Mouse (Mus musculus): ENCODE results near the gene Tmem104.
A peak's percentile ranks its signal among the peaks of the same experiment; 100 is the strongest.

Gene Tmem104

GRCm38 (mm10) chr11:115264862-115265668, 77.8 kb downstream of the Tmem104 start:
- no peak for DNase-seq (ENCODE audit: low read depth, low spot score)

GRCm38 (mm10) chr11:115265771-115266399, 78.6 kb downstream of the Tmem104 start:
- no peak for DNase-seq (ENCODE audit: low read depth, low spot score)

- no peak for DNase-seq (ENCODE audit: low read depth, low spot score)
These were observed 79.1 kb downstream of the Tmem104 start for GRCm38 (mm10) chr11:115266400-115266778.

- DNase-seq (ENCODE audit: low read depth, low spot score): no peak
These were observed 80.0 kb downstream of the Tmem104 start, which contains the start of gene Grin2c for GRCm38 (mm10) chr11:115267061-115267883. Gene Grin2c (minus strand): TSS chr11:115267243.

GRCm38 (mm10) chr11:115267958-115268357, 80.7 kb downstream of the Tmem104 start:
- DNase-seq (ENCODE audit: low read depth, low spot score): no peak

- no peak for DNase-seq (ENCODE audit: low read depth, low spot score)
These were observed 82.2 kb downstream of the Tmem104 start for GRCm38 (mm10) chr11:115269330-115270066.

- peak; percentile 45 for DNase-seq (ENCODE audit: low read depth, low spot score)
These were observed 83.0 kb downstream of the Tmem104 start for GRCm38 (mm10) chr11:115270148-115270861.

- DNase-seq (ENCODE audit: low read depth, low spot score): no peak
These were observed 83.8 kb downstream of the Tmem104 start for GRCm38 (mm10) chr11:115271052-115271451.

GRCm38 (mm10) chr11:115271481-115271880, 84.2 kb downstream of the Tmem104 start:
- no peak for DNase-seq (ENCODE audit: low read depth, low spot score)

GRCm38 (mm10) chr11:115272894-115273498, 85.7 kb downstream of the Tmem104 start:
- no peak for DNase-seq (ENCODE audit: low read depth, low spot score)

GRCm38 (mm10) chr11:115273735-115274134, 86.4 kb downstream of the Tmem104 start:
- no peak for DNase-seq (ENCODE audit: low read depth, low spot score)

GRCm38 (mm10) chr11:115274178-115274577, 86.9 kb downstream of the Tmem104 start:
- DNase-seq (ENCODE audit: low read depth, low spot score): no peak

GRCm38 (mm10) chr11:115274771-115275170, 87.5 kb downstream of the Tmem104 start:
- no peak for DNase-seq (ENCODE audit: low read depth, low spot score)

GRCm38 (mm10) chr11:115275509-115275908, 88.2 kb downstream of the Tmem104 start:
- DNase-seq (ENCODE audit: low read depth, low spot score): no peak

GRCm38 (mm10) chr11:115275954-115276353, 88.7 kb downstream of the Tmem104 start:
- DNase-seq (ENCODE audit: low read depth, low spot score): no peak

GRCm38 (mm10) chr11:115276780-115277603, 89.7 kb downstream of the Tmem104 start, which contains the start of gene Fdxr:
Gene Fdxr (minus strand): TSS chr11:115277050.
- peak; percentile 100 for DNase-seq (ENCODE audit: low read depth, low spot score)

- no peak for DNase-seq (ENCODE audit: low read depth, low spot score)
These were observed 90.3 kb downstream of the Tmem104 start for GRCm38 (mm10) chr11:115277604-115277975.

GRCm38 (mm10) chr11:115278176-115278575, 90.9 kb downstream of the Tmem104 start:
- DNase-seq (ENCODE audit: low read depth, low spot score): no peak

GRCm38 (mm10) chr11:115279726-115280125, 92.4 kb downstream of the Tmem104 start:
- no peak for DNase-seq (ENCODE audit: low read depth, low spot score)
